Mouse (Mus musculus) stomach, postnatal 0 days (tissue): ENCODE results near the gene Rac3. TPM values are rescaled to one million over a fixed set of nuclear protein-coding genes. Genes with fewer than 3 reads are reported as not detected.

Experiments used
- ATAC-seq: fragments of 200-750 bp; cut with Nextera tagmentation; 2 replicates; pipeline ENCODE4 v1.8.0; 2017; ENCODE audit not compliant: low FRiP score, low TSS enrichment
- DNase-seq: peaks from one replicate; pipeline ENCODE4 v3.0.0-alpha.2; 2016; ENCODE audit warnings: low spot score
- H3K27ac ChIP-seq: fragments of 300-500 bp; sonication (generic); replicated peaks from 2 replicates; pipeline ENCODE4 v1.5.1; 2014; ENCODE audit warnings: mild to moderate bottlenecking, control low read depth
- H3K27me3 ChIP-seq: fragments of 300-500 bp; sonication (generic); 2 replicates; pipeline ENCODE4 v1.6.1; 2014; ENCODE audit warnings: low read length; ENCODE audit not compliant: control insufficient read depth, insufficient read depth
- H3K36me3 ChIP-seq: fragments of 300-500 bp; sonication (generic); 2 replicates; pipeline ENCODE4 v1.6.1; 2014; ENCODE audit warnings: low read length, mixed read lengths; ENCODE audit not compliant: control insufficient read depth, insufficient read depth
- H3K4me1 ChIP-seq: fragments of 300-500 bp; sonication (generic); replicated peaks from 2 replicates; pipeline ENCODE4 v1.6.1; 2014; ENCODE audit warnings: antibody characterized with exemption; ENCODE audit not compliant: control insufficient read depth, insufficient read depth
- H3K4me2 ChIP-seq: fragments of 300-500 bp; sonication (generic); replicated peaks from 2 replicates; pipeline ENCODE4 v1.6.1; 2014; ENCODE audit warnings: low read depth, mild to moderate bottlenecking, control low read depth, moderate library complexity
- H3K4me3 ChIP-seq: fragments of 300-500 bp; sonication (generic); 2 replicates; pipeline ENCODE4 v1.5.1; 2014; ENCODE audit warnings: low read depth, low read length, control low read depth
- H3K9ac ChIP-seq: fragments of 300-500 bp; sonication (generic); 2 replicates; pipeline ENCODE4 v1.6.1; 2014; ENCODE audit warnings: mild to moderate bottlenecking, low read length, control low read depth, mixed read lengths
- H3K9me3 ChIP-seq: fragments of 300-500 bp; sonication (generic); 2 replicates; pipeline ENCODE4 v1.6.1; 2016; ENCODE audit warnings: low read length; ENCODE audit not compliant: control insufficient read depth
- CTCF ChIP-seq: IDR thresholded peaks from 2 replicates; pipeline ENCODE4 v1.5.1; 2016; ENCODE audit warnings: antibody characterized with exemption, low read depth, mild to moderate bottlenecking, moderate library complexity
- EP300 ChIP-seq: optimal IDR thresholded peaks from 2 replicates; pipeline ENCODE3; 2016; ENCODE audit warnings: antibody characterized with exemption
- WGBS: fragments of 180-500 bp; shearing (Covaris S2); extraction: QIAGEN DNeasy Blood & Tissue Kit; methylation state at CpG from one replicate; pipeline ENCODE4 v1.1.7; 2014; 5-methylcytosine and 5-hydroxymethylcytosine counted together
- polyA plus RNA-seq: library from polyadenylated mRNA; unstranded; fragments of >200 nt; fragmentation: Nextera tagmentation; extraction: Ambion mirVana; gene quantifications from 2 replicates; pipeline ENCODE4 v1.2.1, GENCODE M21; 2015

The Rac3 gene
- polyA plus RNA-seq, 1 experiment from 2014 or later: 21.9 TPM

DNA sequence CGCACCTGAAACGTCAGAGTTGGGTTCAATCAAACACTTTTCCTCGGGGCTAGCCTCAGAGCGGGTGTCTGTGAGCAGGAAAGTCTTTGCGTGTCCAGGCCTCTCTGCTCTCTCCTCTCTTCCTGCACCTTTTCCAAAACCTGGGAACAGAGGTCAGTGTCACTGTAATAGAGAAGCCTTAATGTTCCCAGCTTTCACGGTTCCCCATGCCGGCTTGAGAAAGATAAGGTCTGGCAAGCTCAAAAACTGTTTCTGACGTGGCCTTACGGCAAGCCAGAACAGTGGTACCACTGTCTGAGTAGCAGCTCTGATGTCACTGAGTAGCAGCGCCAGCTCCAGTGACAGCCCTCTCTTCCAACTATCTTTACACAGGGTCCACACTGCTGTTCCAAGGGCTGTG is 6.7 kb upstream of the Rac3 start:
- no peaks in the 10 kb centered on the region for H3K9me3 ChIP-seq
- 36% methylated on average over 10 of the region's 10 CpGs for WGBS
- peak; percentile 15 for DNase-seq
- ATAC-seq: no peak
- no peak overlapping the region for H3K27ac ChIP-seq
- no peaks in the 10 kb centered on the region for H3K27me3 ChIP-seq
- H3K9ac ChIP-seq: peak overlapping the region; percentile 66
- H3K36me3 ChIP-seq: peaks cover 8% of the 10 kb centered on the region; the same call in 1 of the 2 replicates
- TF ChIP-seq CTCF: no peak
- TF ChIP-seq EP300: no peak
- H3K4me2 ChIP-seq: peak overlapping the region; percentile 97
- H3K4me1 ChIP-seq: no peaks in the 10 kb centered on the region
- peak overlapping the region; percentile 62 for H3K4me3 ChIP-seq

GRCm38 (mm10) chr11:120715131-120715530 is 6.1 kb upstream of the Rac3 start:
- Histone ChIP-seq H3K27ac (no peak overlapping the region), H3K36me3 (peaks cover 8% of the 10 kb centered on the region; the same call in 1 of the 2 replicates), H3K9ac (peak overlapping the region; percentile 66; the same call in 1 of the 2 replicates), H3K9me3 (no peaks in the 10 kb centered on the region), H3K4me2 (no peak overlapping the region; the same call in 1 of the 2 replicates), H3K4me3 (no peak overlapping the region), H3K4me1 (no peaks in the 10 kb centered on the region), H3K27me3 (no peaks in the 10 kb centered on the region)
- ATAC-seq (no peak), DNase-seq (no peak)
- TF ChIP-seq EP300: no peak
- no peak for TF ChIP-seq CTCF
- 85% methylated on average over 9 of the region's 9 CpGs for WGBS

DNA sequence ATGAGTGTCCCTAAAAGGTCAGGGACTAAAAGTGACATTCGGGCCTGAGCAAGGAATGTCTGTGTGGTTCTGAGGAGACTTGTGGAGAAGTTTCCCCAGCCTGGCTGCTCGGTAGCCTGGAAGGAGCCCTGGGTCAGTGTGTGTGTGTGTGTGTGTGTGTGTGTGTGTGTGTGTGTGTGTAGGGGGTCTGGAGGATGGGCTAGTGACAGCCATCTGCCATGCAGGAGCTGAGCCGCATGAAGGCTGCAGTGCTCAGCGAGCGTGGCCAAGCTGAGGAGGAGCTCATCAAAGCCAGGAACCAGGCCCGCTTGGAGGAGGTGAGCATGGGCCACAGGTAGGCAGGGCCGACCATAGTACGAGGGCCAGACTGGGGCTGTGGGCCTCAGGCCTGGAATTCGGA is 2.0 kb upstream of the Rac3 start:
- Histone ChIP-seq H3K4me3 (no peak overlapping the region), H3K27me3 (no peaks in the 10 kb centered on the region), H3K9me3 (no peaks in the 10 kb centered on the region), H3K9ac (no peak overlapping the region), H3K4me2 (no peak overlapping the region), H3K4me1 (peaks cover 5% of the 10 kb centered on the region; the same call in 1 of the 2 replicates), H3K27ac (no peak overlapping the region), H3K36me3 (peaks cover 8% of the 10 kb centered on the region; the same call in 1 of the 2 replicates)
- DNase-seq (no peak), ATAC-seq (no peak)
- no peak for TF ChIP-seq EP300
- no peak for TF ChIP-seq CTCF
- WGBS: 92% methylated on average over 9 of the region's 9 CpGs

DNA sequence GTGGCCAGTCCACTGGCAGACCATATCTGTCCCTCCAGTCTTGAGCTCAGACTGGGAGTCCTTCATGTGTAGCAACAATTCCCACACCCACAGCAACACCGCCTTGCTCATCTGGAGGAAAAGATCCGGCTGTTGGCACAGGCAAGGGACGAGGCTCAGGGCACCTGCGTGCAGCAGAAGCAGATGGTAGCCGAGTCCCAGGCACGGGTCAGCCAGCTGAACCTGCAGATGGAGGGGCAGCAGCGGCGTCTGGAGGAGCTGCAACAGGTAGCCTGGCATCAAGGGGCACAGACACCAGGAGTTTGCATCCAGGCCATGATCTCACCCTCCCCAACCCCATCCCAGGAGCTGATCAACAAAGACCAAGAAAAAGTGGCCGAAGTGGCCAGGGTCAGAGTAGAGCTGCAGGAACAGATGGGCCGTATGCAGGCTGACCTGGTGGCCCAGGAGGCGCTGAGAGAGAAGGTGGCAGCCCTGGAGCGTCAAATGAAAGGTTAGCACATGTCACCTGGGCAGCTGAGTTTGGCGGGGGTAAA is 1.4 kb upstream of the Rac3 start:
- no peak overlapping the region for H3K9ac ChIP-seq
- H3K9me3 ChIP-seq: no peaks in the 10 kb centered on the region
- no peak overlapping the region for H3K4me3 ChIP-seq
- H3K4me2 ChIP-seq: no peak overlapping the region
- ATAC-seq (no peak), DNase-seq (no peak)
- H3K4me1 ChIP-seq: peaks cover 5% of the 10 kb centered on the region; the same call in 1 of the 2 replicates
- no peak overlapping the region for H3K27ac ChIP-seq
- WGBS: 89% methylated on average over 13 of the region's 13 CpGs
- peaks cover 8% of the 10 kb centered on the region; the same call in 1 of the 2 replicates for H3K36me3 ChIP-seq
- H3K27me3 ChIP-seq: no peaks in the 10 kb centered on the region
- TF ChIP-seq CTCF: no peak
- TF ChIP-seq EP300: no peak

- WGBS: 13% methylated on average over 17 of the region's 17 CpGs
- ATAC-seq: peak; percentile 48
These were observed 820 bp upstream of the Rac3 start for GRCm38 (mm10) chr11:120720450-120720849.

DNA sequence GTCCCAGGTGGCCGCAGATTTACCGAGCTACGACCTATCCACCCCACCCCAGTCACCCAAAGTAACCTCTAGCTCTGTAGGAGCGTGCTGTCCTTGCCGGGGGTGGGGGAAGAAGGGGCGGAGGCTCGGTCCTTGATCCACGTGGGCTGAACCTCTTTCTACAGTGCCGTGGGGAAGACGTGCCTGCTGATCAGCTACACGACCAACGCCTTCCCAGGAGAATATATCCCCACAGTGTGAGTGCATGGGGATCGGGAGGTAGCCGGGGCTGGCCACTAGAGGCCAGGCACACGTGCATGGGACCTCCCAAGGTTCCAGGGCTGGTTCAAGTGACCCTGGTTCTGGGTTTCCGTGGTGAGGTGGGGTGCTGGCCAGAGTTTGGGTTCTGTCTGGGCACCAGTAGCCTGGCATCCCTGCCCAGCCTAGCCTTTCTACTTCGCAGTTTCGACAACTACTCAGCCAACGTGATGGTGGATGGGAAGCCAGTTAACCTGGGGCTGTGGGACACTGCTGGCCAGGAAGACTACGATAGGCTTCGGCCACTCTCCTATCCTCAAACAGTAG is 879 bp downstream of the Rac3 start:
- DNase-seq (no peak), ATAC-seq (peak; percentile 6; the same call in 1 of the 2 replicates)
- Histone ChIP-seq H3K4me2 (peak overlapping the region; percentile 96), H3K27ac (no peak overlapping the region), H3K27me3 (no peaks in the 10 kb centered on the region), H3K4me3 (peak overlapping the region; percentile 54), H3K9me3 (no peaks in the 10 kb centered on the region), H3K36me3 (0 out of 2 replicates have a peak, but pooled peaks cover 6% of the 10 kb centered on the region), H3K4me1 (peaks cover 8% of the 10 kb centered on the region; the same call in 1 of the 2 replicates), H3K9ac (peak overlapping the region; percentile 67; the same call in 1 of the 2 replicates)
- WGBS: 21% methylated on average over 21 of the region's 21 CpGs
- TF ChIP-seq CTCF (0 out of 2 replicates have a peak, but pooled peaks have one; percentile 25), EP300 (no peak)

More at GRCm38 (mm10) chr11:120720450-120720849, 820 bp upstream of the Rac3 start:
- Histone ChIP-seq H3K36me3 (peaks cover 8% of the 10 kb centered on the region; the same call in 1 of the 2 replicates), H3K4me2 (peak overlapping the region; percentile 96), H3K4me1 (peaks cover 5% of the 10 kb centered on the region; the same call in 1 of the 2 replicates), H3K4me3 (peak overlapping the region; percentile 54; the same call in 1 of the 2 replicates), H3K27ac (peak overlapping the region; percentile 61), H3K9ac (peak overlapping the region; percentile 67; the same call in 1 of the 2 replicates), H3K27me3 (no peaks in the 10 kb centered on the region), H3K9me3 (no peaks in the 10 kb centered on the region)
- peak; percentile 96 for DNase-seq
- TF ChIP-seq CTCF (peak; percentile 97), EP300 (no peak)
